Mouse (Mus musculus) embryo, embryonic 11 days (tissue): ENCODE measurements at regions not wholly inside any gene's neighbourhood (a gene's known extent, or its start where the extent isn't known, plus 50 kb on each side); places are given as distances from the start of the nearest gene placed in this dataset.
A peak's percentile ranks its signal among the peaks of the same experiment; 100 is the strongest.

Source experiments
- DNase-seq: peaks from one replicate; pipeline ENCODE4 v3.0.0-alpha.2; 2015

- DNase-seq: no peak
These were observed 51.3 kb upstream of the Rnf138rt1 start for GRCm38 (mm10) chrX:163812431-163812830.

GRCm38 (mm10) chrX:163814806-163815205 lies 53.7 kb upstream of the Rnf138rt1 start:
- peak; percentile 2 for DNase-seq

- DNase-seq: no peak
These were observed 61.2 kb upstream of the Rnf138rt1 start for GRCm38 (mm10) chrX:163822298-163822697.

GRCm38 (mm10) chrX:163827461-163827860 lies 66.3 kb upstream of the Rnf138rt1 start:
- DNase-seq: peak; percentile 2

- no peak for DNase-seq
These were observed 63.4 kb upstream of the Ap1s2 start for GRCm38 (mm10) chrX:163845408-163845807.

DNA sequence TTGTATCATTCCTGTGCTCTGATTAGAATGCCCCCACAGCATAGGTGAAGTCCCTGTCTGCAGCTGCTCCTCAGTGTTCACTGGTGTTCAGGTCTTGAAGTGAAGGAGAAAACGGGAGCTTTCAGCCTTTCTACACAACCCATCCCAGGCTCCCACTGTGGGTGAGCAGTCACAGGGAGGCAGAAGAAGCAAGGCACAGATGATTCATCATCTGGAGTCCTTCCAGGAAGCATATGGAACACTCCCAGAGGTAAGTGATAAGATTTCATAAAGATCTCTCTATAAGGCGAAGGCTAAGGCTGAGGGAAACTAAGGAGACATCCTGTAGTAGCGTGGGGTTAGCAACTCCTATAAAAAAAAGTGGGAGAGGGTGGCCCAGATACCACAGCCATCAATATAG lies 61.9 kb upstream of the Ap1s2 start:
- DNase-seq: no peak

DNA sequence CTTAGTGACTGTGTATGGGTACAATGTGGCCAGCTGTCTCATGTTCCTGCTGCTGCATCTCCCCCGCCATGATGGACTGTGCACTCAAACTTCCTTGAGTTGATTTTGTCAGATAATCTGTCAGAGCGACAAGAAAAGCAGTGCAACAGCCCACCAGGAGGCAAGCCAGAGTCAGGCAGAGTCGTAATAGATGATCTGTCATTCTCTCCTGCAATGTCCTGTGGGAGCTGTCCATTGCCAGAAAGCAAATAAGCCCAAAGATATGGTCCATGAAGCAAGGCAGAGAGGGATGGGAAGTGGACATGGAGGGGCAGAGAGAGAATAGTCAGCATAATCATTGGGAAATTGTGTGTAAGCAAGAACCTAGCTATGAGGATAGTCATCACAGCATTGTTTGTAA lies 61.2 kb upstream of the Ap1s2 start:
- no peak for DNase-seq

- DNase-seq: peak; percentile 25
These were observed 60.2 kb upstream of the Ap1s2 start for GRCm38 (mm10) chrX:163848510-163849199.

- no peak for DNase-seq
These were observed 57.8 kb upstream of the Ap1s2 start for GRCm38 (mm10) chrX:163850915-163851599.

GRCm38 (mm10) chrX:163858494-163858893 lies 50.3 kb upstream of the Ap1s2 start:
- no peak for DNase-seq
